Mouse (Mus musculus) large intestine, adult 2 months (tissue): ENCODE measurements around the gene Umodl1. TPM values are rescaled to one million over a fixed set of nuclear protein-coding genes. Genes with fewer than 3 reads are reported as not detected.

Experiments
- DNase-seq: peaks from one replicate; pipeline ENCODE4 v3.0.0-alpha.2; 2012; ENCODE audit warnings: low read depth, low spot score
- WGBS: fragments of 180-500 bp; shearing (Covaris S2); methylation state at CpG from one replicate; pipeline ENCODE4 v1.1.7; 2018; 5-methylcytosine and 5-hydroxymethylcytosine counted together
- polyA plus RNA-seq: library from polyadenylated mRNA; depleted of rRNA; stranded (reverse); fragments of >200 nt; gene quantifications from 2 replicates; pipeline ENCODE4 v1.2.3, GENCODE M21; 2012; rRNA removed

Umodl1 gene
- polyA plus RNA-seq, 1 experiment: not detected

DNA sequence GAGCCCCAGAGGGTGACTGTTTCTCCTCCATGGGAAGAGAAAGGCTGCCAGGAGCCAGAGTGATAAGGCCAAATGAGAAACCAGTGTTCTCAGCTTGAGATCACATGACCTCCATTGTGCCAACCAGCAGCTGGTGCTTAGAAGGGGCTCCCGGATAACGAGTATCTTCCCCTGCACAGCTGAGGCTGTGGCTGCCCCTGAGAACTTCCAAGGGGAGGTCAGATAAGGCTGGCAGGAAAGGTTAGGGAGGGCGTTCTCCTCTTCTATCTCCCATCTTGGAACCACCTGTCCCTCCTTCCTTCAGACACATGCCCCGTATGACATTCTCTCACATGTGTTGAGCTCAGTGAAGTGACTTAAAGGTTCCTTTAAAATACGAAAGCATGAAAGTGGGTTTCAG is 79.7 kb downstream of the Umodl1 start:
- WGBS: 70% methylated on average over 5 of the region's 5 CpGs
- DNase-seq: no peak

DNA sequence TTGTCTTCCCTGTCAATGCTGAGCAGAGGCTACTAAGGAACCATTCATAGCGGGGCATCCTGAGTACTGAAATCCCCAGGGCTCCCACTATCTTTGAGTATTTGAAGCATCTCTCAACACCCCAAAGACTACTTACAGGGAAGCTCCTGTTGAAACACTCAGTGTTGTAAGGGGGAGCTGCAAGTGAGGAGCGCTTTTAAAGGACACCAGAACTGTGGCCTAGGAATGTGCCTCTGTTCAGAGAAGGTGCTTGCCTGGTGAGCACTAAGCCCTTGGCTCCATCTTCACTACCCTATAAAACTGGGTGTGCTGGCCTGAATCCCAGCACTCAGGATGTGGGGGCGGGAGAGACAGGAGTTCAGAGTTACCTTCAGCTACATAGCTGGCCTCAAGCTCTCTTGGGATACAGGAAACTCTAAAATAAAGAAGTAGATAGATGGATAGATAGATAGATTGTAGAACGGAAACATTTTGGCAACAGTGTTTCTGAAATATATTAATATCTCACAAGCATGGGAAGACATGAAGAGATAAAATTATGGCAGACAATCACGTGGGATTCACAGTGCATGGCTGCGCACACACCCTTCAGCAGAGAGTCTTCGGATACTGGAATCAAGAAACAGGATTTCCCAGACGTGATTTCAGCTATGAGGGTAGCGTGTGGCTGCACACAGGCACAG is 80.4 kb downstream of the Umodl1 start:
- WGBS: 76% methylated on average over 9 of the region's 9 CpGs

DNA sequence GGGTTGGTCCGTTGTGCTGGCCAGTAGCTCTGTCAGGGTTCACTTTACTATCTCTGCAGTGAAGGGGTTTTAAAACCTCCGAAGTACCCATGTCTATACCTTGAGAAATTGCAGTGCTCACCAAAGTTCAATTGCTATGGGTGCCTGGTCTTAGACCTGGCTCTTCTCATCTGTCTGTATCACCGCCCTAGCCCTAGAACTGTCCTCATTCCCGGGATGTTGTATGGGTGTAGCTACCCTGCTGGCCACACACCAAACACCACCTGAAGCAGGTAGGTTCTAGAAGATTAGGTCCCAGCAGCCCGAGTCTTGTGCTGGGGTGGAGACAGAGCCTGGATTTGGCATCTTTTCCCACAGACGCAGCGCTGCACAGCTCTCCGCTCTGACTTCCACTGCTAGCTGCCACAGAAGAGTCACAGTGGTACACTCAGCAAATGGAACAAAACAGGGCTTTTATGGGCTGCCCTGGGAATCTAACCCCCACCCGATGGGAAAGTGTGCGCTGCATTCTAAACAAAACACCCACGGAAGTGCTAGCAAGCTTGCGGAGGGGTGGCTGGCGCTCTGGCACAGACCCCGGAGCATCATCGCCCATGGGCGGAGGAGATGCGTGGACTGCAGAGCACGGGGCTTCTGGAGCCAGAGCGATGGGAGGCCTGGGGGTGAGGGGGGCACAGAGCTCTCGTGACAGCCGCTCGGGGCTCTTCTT is 81.9 kb downstream of the Umodl1 start:
- 85% methylated on average over 22 of the region's 22 CpGs for WGBS

More for the DNA sequence above, 80.4 kb downstream of the Umodl1 start:
- no peak for DNase-seq

DNA sequence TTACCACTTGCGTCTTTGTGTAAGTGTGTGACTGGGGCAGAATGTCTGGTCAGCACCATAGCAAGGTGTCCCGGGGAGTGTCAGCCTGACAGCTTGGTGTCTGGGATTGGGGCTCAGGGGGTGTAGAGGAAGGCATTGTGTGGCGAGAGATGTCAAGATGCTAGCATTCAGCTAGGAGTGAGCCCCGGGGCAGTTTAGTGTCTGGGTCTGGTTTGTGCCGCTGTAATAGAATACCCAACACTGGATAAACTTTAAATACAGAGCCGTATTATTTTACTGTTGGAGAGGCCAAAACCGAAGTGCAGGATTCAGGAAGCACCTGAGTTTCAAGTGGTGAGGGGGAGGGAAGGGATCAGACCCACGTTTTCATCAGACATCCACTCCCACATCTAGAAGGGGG is 82.9 kb downstream of the Umodl1 start:
- DNase-seq: no peak
- 78% methylated on average over 8 of the region's 8 CpGs for WGBS

More for the DNA sequence above, 81.9 kb downstream of the Umodl1 start:
- DNase-seq: no peak

DNA sequence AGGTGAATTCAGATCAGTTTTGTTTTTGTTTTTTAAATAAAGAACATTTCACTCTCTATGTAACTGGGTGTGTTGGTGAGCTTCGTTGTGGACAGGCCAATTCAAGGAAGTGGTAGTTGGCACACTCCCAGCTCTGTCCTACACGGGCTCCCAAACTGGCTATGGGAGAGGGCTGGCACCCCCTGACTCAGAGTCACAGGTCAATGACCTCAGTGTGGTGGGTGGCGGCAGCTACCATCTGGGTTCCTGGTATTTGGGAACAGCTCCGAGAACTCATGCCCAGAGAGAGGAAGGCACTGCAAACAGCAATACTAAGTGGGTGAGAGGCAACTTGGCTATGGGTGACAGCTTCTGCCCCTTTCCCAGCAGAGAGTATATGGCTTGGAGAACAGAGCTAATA is 83.9 kb downstream of the Umodl1 start:
- WGBS: 22% methylated on average over 4 of the region's 4 CpGs
- no peak for DNase-seq

DNA sequence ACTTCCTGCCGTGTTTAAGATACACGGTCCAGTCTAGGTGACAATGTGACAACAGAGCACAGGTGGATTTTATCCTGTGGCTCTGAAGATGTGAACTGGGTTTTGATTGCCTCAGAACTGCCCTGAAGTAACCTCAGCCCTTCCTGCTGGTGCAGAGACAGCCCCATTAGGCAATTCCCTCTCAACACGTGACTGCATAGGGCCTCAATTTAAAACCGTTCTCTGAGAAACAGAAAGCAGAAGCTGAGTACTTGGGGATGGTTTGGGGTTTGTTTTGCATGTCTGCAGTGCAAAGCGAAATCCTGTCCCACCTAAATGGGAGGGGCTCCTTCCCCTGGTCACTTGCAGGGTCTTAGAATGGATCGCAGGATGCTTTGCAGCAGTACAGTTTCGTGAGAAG is 85.2 kb downstream of the Umodl1 start:
- DNase-seq: no peak
- 35% methylated on average over 7 of the region's 7 CpGs for WGBS

DNA sequence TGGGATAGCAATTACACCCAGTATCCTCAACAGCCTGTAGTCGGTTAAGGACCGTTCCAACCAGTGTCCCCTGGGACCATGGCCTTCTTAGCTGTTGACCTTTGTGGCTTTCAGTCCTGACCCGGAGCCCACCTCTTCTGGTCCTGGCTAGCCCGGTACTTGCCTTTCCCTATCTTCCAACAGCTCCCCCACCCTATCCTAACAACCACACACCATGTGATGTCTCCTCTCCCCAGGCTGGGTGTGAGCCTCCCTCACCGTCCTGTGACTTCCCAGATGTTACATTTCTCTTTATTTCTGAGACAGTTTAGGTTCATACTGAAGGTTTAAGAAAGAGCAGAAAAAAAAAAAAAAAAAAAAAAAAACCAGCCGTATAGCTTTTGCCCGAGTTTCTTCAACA is 86.0 kb downstream of the Umodl1 start:
- WGBS: 72% methylated on average over 7 of the region's 7 CpGs
- DNase-seq: no peak

DNA sequence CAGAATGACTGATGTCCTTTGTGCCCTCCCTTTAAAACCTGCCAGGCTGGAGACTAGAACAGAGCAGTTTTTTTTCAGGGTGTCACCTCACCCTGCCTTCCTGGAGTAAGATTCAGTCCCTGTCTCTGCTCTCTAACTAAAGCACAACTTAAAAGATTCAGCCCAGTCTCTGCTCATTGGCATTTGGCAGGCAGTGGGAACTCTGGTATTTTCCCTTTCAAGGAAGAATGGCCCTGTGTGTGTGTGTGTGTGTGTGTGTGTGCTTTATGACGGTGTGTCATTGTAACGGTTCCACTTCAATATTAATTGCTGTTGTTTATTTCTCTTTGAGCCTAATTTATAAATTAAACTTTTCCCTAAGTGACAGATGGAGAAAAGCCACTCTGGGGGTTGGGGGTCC is 88.3 kb downstream of the Umodl1 start:
- 47% methylated on average over 2 of the region's 2 CpGs for WGBS
- no peak for DNase-seq

DNA sequence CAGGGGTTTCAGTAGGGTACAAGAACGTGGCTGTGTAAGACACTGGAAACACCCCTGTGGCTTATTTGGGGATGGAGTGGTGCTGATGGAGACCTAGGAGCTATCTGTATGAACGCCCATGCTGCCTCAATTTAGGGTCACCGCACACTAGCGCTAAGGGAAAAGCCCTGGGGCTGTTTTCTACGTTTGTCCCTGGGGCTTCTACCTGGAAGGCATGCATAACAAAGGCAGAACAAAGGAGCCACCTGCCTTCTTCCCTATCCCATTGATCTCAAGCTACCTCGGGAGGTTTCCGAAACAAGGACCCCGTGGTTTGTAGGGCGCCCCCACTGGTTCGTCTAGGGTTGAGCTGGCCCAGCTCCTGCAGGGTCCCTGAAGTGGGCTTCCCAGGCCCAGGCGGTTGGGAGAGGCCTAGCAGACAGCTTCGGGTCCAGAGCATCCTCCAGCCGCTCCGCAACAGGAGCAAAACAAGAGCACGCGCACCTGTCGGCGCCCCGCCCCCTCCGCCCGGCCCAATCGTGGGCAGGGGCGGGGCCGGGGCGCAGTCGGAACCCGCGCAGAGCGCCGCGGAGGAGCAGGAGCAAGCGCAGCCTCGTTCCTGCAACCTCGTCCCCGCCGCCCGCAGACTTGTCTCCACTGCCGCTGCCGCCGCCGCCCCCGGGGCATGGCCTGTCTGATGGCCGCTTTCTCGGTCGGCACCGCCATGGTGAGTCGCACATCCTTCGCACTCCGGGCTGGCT is 102.9 kb downstream of the Umodl1 start, which contains the start of gene Abcg1:
Gene Abcg1 (plus strand): TSS at position 525 of the 740 bp plus-strand sequence.
- 5% methylated on average over 49 of the region's 49 CpGs for WGBS
- no peak for DNase-seq

DNA sequence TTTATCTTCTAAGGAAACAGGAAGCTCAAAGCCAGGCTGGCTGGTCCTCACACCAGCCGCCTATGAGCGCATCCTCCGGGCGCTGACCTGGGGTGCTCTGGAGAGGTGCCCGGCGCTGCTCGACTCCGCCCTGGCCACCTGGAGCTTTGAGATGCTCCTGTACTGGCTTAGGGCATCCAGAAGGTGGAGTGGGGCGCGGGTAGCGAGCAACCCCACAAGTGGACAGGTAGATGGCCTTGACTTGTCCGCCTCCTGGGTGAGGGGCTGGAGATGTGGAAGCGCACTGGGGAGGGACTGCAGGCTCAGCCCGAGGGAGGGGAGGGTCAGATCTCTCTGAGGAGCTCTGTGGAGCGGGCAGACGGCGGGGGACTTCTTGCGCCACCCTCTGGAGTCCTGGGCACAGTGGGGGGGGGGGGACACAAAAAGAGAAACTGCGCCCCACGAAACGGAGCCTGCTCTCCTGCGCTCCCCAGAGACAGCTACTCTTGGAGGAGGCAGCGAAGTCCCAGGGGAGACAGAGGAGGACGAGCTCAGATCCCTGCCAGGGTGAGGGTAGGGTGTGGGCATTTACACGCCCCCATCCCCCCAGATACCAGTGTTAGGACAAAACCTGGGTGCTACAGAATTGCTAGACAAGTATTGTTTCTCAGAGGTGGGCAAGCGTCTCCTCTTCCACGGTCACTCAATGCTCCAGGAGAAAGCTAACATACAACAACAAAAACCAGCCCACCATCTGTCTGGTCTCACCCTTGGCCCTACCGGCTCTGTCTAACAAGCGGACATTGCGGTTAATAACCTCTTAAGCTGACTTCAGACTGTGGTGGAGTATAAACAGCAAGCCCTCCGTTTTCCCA is 103.7 kb downstream of the Umodl1 start:
- no peak for DNase-seq
- 3% methylated on average over 31 of the region's 31 CpGs for WGBS

DNA sequence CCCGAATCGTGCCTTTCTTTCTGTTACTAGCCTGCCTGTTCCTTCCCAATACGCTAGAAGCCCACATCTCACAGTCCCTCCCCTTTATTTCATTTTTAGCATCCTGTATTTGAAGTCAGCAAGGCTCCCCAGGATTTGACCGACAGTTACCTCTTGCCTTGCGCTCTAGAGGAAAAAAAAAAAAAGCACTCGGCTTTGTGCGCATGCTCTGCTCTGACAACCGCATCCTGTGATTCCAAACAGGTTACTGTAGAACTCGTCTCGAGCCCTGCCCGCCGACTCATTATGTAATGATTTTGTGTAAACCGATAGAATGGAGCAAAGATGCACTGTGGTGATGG is 104.3 kb downstream of the Umodl1 start:
- 4% methylated on average over 13 of the region's 13 CpGs for WGBS
- no peak for DNase-seq

DNA sequence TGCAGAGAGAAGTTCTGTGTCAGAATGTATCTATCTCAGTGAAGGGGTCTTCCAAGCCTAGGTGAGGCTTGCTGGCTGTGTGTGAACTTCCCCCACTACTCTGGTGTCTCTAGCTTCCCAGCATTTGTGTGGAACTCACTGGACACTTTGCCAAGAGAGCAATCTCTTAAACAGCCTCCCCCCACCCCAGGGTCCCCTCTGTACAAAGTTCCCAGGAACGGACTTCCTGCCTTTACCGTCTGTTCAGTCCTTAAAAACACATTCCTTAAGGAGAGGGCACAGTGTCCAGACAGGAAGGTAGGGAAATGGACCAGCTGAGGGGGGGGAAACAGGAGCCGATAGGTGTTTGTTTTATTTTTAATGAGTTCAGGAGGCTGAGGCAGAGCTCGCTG is 105.8 kb downstream of the Umodl1 start:
- WGBS: 48% methylated on average over 4 of the region's 4 CpGs
- DNase-seq: no peak

Other genes with a start within 250 kb of the Umodl1 start
- gene Glp1r, start 52.8 kb upstream of the Umodl1 start, polyA plus RNA-seq: 0.26 and 0.34 TPM in 2 replicates
- 3.2 and 3.4 TPM in 2 replicates for gene Abcg1, start 103.0 kb downstream of the Umodl1 start, polyA plus RNA-seq
- 11,983 and 17,407 TPM in 2 replicates for gene Tff3, start 175.0 kb downstream of the Umodl1 start, polyA plus RNA-seq
- gene Tff2, start 189.6 kb downstream of the Umodl1 start, polyA plus RNA-seq: 0.32 and 3.5 TPM in 2 replicates
- gene Tff1, start 210.6 kb downstream of the Umodl1 start, polyA plus RNA-seq: 0.85 and 5.4 TPM in 2 replicates
- gene Tmprss3, start 244.3 kb downstream of the Umodl1 start, polyA plus RNA-seq: 0.05 TPM in 1 of 2 replicates, not detected in the other